Mouse (Mus musculus): ENCODE results near the gene Nfix. TPM values are rescaled to one million over a fixed set of nuclear protein-coding genes. Genes with fewer than 3 reads are reported as not detected.

Nfix gene
- polyA plus RNA-seq (2015; fragmentation: Nextera tagmentation; extraction: Ambion mirVana), result 22.8 and 26.3 TPM in 2 replicates

DNA sequence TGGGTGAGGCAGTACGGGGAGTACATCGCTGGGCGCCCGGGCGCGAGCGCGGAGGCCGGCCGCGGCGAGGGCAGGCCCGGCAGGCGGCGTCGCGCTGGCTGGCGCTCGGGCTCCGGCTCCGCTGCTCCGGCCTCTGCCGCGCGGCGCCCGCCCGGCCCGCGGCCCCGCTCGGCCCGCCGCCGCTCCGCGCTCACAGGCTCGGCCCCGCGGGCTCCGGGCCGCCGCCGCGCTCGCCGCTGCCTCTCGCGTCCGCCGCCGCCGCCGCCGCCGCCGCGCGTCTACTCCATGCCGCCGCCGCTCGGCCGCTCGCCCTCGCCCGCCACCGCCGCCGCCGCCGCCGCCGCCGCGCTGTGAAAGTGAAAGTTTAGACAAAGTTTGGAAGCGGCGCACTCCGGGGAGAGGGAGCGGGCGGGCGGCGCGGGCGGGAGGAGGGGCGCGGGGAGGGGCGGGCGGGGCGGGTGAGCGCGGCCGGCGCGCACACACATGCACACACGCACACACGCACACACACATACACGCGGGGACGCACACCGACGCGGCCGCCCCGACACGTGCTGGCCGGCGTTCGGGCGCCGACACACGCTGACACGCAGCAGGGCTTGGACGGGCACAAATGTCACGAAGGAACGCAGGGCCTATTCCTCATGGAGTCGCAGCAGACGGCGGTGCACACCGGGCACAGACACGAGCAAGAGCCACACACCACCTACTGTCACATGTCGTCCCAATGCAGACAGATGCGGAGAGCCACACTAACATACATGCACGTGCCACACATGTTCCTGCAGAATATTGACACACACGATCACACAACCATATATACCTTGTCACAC lies at the start of gene Nfix:
TSS of gene Nfix (minus strand) at position 346 of the 833 bp plus-strand sequence.

DNA sequence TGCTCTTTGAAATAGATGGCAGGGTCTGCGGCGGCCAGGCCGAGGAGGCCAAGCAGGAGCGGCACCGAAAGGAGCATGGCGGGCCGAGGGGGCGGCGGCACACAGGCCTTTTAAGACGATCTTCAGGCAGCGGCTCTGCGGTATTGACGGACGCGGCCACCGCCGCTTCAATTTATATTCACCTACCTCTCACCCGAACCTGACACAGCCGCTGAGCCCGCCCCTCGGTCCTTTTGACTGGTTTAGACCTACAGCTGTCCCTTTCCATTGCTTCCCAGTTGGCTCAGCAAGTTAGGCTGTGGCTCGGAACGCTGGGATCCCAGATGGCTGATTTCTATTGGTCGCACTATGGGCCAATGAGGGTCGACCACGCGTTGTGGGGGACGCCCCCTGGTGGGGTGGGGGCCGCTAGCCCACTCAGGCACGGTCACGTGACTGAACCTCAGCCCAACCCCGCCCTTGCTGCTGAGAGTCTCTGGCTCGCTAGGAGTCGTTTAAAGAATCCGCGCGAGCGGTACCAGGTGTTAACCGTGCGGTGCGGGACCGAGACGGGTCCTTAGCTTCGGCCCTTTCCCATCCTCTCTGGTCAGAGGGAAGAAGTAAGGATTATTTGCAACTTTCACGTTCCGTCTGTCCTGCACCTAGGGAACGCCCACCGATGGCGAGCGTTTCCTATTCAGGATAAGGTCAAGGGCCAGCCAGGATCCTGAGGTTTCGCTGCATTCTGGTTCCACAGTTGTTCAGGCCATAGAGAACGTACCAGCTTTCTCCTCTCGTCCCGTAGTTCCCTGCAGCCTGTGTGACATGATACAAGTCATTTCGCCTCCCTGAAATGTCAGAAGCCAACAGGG lies 46.8 kb upstream of the Nfix start, which contains the start of gene Calr:
TSS of gene Calr (minus strand) at position 213 of the 851 bp plus-strand sequence.

DNA sequence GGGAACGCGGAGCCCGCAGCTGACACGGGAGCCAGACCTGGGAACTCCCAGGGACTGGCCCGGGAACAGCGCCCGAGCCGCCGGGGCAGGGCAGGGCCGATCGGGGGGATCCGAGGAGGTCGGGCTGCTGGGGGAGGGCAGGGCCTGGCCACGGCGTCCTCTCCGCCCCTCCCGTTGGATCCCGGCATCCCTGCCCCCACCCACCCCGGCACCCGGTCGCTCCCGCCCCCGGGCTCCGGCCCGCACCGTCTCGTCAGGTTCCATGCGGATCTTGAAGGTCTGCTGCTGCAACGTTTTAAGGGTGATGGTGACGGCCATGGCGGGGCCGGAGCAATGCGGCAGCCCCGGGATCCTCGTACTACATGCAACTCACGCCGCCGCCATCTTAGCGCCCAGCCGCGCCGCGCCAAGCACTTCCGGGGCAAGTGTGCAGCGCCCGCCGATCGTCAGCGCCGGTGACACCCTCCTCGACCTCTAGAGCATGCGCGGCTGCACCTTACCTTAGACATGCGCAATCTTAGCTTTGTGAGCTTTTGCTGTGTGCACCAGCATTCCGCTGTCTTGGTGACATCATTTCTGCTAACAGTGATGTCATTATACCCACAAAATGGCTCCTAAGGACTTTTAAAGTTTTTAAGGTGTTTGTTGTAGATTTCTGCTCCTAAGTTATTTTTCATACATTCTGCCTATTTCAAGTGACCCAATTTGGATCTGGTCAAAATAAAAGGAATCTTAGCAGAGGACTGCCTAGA lies 40.3 kb upstream of the Nfix start, which contains the start of gene Rad23a:
TSS of gene Rad23a (minus strand) at position 418 of the 752 bp plus-strand sequence.

DNA sequence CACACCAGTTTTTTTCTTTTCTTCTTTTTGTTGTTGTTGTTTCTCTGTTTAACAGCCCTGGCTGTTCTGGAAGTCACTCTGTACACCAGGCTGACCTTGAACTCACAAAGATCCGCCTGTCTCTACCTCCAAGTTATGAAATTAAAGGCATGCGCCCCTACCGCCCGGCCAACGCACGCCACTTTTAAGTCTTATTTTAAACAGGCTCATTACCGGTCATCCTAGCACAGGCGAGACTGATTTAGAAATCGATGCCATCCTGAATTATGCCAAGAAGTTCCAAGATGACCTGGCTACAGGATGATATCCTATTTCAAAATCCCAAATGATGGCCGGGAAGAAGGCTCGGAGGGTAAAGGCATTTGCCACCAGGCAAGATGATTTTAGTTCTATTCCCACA lies 31.3 kb upstream of the Nfix start, which contains the start of gene Gadd45gip1:
TSS of gene Gadd45gip1 (plus strand) at position 33 of the 400 bp plus-strand sequence.

DNA sequence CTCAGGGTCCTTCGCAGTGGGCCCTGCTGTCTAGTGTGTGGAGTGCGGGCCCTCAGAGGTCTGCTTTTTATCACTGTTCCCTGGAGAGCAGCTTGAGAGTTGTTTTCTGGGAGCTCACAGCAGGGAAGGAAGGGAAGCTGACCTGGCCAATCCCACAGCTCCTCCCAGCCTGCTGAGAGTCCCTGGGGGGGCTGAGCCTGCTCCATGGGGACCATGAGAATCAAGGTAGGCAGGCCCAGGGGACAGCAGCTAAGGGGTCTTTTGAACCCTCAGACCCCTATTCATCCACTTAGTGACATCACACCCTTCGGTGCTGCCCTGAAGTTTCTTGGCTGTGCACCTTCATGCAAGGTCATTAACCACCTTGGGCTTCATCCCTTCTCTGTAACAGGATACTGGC lies 22.6 kb upstream of the Nfix start, which contains the start of gene Dand5:
TSS of gene Dand5 (minus strand) at position 101 of the 400 bp plus-strand sequence.

DNA sequence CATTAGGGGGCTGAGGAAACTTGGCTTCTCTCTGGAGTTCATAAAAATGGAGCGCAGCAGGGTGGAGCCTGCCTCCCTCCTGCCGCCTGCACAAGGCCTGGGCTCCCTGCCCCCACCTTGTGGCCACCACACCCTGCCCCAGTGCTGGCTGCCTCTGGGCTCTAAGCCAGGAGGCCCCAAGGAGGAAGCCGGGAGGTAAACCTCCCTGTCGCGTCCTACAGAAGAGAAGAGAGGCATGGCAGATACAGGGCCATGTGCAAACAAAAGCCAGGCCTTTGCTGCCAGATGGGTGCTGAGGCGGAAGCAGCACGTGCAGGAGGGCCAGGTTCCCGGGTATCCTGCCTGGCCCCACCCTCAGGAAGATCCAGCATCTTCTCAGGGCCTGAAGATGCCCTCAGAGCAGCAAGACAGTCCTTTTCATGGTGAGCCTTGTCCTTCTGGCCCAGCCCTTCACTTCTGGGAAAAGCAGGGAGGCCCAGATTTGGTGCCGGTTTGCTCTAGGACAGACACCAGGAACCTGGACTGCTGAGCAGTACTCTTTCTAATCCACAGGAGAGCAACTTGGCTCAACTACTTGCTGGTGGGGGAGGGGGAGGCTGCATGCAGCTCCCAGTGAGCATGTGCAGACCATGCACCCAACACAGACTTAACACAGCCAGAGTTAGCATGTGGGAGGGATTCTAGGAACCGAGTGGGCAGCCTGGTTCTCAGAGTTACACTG lies 77.1 kb downstream of the Nfix start, which contains the start of gene G430095P16Rik:
TSS of gene G430095P16Rik (plus strand) at position 158 of the 721 bp plus-strand sequence.

DNA sequence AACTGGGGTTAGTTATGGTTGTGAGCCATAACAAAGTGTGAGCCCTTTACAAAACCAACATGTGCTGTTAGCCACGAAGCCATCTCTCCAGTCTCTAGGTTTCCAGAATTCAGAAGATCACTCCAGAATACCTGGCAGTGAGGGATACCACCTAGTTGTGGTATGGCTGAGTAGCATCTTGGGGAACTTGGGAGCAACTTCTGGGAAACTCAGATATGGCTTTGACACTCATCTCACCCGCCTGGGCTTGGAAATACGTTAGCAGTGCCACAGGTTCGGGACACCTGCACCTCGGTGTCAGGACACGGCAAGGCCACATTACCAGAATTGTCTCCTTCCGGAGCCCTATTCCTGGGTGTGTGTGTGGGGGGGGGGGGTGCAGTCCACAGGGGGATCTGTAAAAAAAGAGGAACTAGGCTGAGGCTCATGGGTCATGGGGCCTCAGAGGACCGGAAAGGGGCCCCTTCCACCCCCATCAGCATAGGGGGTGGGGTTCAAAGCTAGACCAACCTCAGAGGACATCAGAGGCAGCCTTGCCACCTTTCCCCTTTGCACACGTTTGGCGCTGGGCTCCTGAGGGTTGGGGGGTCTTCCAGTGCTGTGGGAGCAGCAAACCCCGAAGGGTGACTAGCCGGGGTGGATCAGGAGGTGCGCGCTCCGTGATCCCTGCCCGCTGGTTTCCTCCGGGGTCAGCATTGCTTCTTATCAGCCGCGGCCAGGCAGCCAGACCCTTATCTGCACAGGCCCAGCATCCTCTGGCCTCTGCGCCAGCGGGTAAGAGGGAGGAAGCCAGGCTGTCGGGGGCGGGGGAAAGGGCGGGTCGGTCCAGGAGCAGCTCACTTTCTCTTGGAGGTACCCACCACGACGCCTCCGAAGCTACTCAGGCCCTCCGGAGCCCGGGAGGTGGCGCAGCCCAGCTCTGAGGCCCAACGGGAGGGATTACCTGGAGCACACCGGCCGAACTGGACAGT lies 98.9 kb downstream of the Nfix start, which contains the start of gene Lyl1:
TSS of gene Lyl1 (plus strand) at position 517 of the 971 bp plus-strand sequence.

DNA sequence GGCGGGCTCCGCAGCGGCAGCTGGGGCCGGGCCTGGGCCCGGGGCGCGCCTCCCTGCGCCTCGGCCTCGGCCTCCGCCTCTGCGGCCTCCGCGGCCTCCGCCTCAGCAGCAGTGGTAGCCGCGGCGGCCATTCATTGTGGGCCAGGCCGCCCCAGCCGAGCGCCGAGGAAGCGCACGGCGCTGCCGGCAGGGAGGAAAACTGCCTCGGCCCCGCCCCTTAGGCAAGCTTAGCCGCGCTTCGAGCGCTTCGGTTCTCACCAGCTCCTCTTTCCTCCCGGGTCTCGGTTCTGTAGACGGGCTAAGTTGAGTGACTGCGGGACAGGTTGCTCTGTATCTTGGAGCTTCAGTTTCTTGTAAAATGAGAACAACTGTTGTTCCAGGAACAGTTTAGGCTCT lies 112.4 kb downstream of the Nfix start, which contains the start of gene Nacc1:
TSS of gene Nacc1 (minus strand) at position 158 of the 396 bp plus-strand sequence.

DNA sequence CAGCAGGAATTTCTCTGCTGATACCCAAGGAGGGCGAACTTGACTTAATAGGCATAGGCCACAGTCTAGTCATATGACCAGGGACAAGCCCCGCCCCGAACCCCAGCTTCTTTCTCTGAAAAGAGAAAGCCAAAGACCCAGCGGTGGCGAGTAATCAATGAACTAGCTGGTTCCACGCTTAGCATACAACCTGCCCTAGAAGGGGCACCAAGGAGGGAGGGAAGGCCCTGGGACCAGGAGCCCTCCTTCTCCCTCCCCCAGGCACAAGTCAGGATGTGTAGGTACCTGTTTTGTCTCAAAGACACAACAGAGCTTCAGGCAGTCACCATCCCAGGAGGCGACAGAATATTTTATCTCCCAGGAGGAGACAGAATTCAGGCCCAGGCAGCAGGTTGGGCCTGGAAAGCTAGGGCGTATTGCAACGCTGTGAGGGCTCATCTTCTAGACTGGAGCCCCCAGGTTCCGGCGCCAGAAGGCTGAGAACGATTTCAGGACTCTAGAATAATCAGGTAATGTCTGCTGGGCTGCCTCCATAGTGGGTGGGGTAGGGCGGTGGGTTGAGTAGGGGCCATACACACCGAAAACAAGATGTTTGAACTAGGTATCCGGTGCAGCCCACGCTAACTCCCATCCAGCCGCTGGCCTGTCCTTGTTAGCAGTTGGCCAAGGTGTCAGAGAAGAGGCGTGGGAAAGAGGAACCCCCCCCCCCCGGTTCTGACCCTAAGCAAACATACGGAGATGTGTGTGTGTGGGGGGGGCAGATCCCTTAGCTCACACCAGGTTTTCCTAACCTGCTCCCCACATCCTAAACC lies 113.7 kb downstream of the Nfix start, which contains the start of gene Trmt1:
TSS of gene Trmt1 (plus strand) at position 117 of the 812 bp plus-strand sequence.

DNA sequence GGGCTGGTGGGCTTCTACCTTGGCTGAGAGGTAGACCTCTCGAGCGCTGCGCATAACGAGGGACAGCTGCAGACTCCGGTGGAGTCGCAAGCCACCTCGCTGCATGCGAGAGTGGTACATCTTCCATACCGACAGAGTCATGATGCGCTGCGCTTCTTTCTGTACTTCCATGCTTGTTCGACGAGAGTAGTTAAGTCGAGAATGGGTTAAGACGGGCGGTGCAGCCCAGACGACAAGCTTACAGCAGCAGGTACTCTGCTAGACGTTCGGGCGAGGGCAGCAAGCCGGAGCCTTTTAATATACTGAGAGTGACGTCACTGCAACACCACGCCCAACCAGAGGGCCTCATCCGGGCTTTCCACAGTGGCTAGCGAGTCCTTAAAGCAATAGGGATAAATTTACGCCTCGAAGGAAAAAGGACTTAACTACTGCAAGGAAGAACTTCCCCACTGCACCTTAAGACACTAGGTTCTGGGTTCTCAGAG lies 137.5 kb downstream of the Nfix start, which contains the start of gene Ier2:
TSS of gene Ier2 (minus strand) at position 272 of the 485 bp plus-strand sequence.

Other genes with a start within 250 kb of the Nfix start
- gene Ier2, start 137.5 kb downstream of the Nfix start, polyA plus RNA-seq (2015; fragmentation: Nextera tagmentation; extraction: Ambion mirVana), result 56.1 and 58.9 TPM in 2 replicates
- gene Trmt1, start 114.0 kb downstream of the Nfix start, polyA plus RNA-seq (2015; fragmentation: Nextera tagmentation; extraction: Ambion mirVana), result 45.7 and 56.8 TPM in 2 replicates
- 6.6 and 9.1 TPM in 2 replicates for gene Nacc1, start 112.5 kb downstream of the Nfix start, polyA plus RNA-seq (2015; fragmentation: Nextera tagmentation; extraction: Ambion mirVana)
- 5.0 and 7.0 TPM in 2 replicates for gene Lyl1, start 98.9 kb downstream of the Nfix start, polyA plus RNA-seq (2015; fragmentation: Nextera tagmentation; extraction: Ambion mirVana)
- 1.7 and 3.0 TPM in 2 replicates for gene G430095P16Rik, start 77.3 kb downstream of the Nfix start, polyA plus RNA-seq (2015; fragmentation: Nextera tagmentation; extraction: Ambion mirVana)
- 6.6 and 9.9 TPM in 2 replicates for gene Dand5, start 22.5 kb upstream of the Nfix start, polyA plus RNA-seq (2015; fragmentation: Nextera tagmentation; extraction: Ambion mirVana)
- 74.9 and 88.3 TPM in 2 replicates for gene Gadd45gip1, start 31.2 kb upstream of the Nfix start, polyA plus RNA-seq (2015; fragmentation: Nextera tagmentation; extraction: Ambion mirVana)
- 80.9 and 112 TPM in 2 replicates for gene Rad23a, start 40.3 kb upstream of the Nfix start, polyA plus RNA-seq (2015; fragmentation: Nextera tagmentation; extraction: Ambion mirVana)
- 326 and 438 TPM in 2 replicates for gene Calr, start 46.6 kb upstream of the Nfix start, polyA plus RNA-seq (2015; fragmentation: Nextera tagmentation; extraction: Ambion mirVana)
- 34.4 and 47.4 TPM in 2 replicates for gene Farsa, start 56.6 kb upstream of the Nfix start, polyA plus RNA-seq (2015; fragmentation: Nextera tagmentation; extraction: Ambion mirVana)
- gene Syce2, start 71.8 kb upstream of the Nfix start, polyA plus RNA-seq (2015; fragmentation: Nextera tagmentation; extraction: Ambion mirVana), result 52.9 and 54.5 TPM in 2 replicates
- 29.7 and 48.4 TPM in 2 replicates for gene Gcdh, start 93.6 kb upstream of the Nfix start, polyA plus RNA-seq (2015; fragmentation: Nextera tagmentation; extraction: Ambion mirVana)
- gene Klf1, start 101.6 kb upstream of the Nfix start, polyA plus RNA-seq (2015; fragmentation: Nextera tagmentation; extraction: Ambion mirVana), result 9.0 and 20.1 TPM in 2 replicates
- 10.5 and 16.2 TPM in 2 replicates for gene Dnase2a, start 108.2 kb upstream of the Nfix start, polyA plus RNA-seq (2015; fragmentation: Nextera tagmentation; extraction: Ambion mirVana)
- gene Mast1, start 137.0 kb upstream of the Nfix start, polyA plus RNA-seq (2015; fragmentation: Nextera tagmentation; extraction: Ambion mirVana), result 3.6 and 11.0 TPM in 2 replicates
- gene Rtbdn, start 146.6 kb upstream of the Nfix start, polyA plus RNA-seq (2015; fragmentation: Nextera tagmentation; extraction: Ambion mirVana), result 0.12 and 0.61 TPM in 2 replicates
- 0.81 TPM in 1 of 2 replicates, not detected in the other for gene Gm49661, start 169.1 kb upstream of the Nfix start, polyA plus RNA-seq (2015; fragmentation: Nextera tagmentation; extraction: Ambion mirVana)
- gene Prdx2, start 169.2 kb upstream of the Nfix start, polyA plus RNA-seq (2015; fragmentation: Nextera tagmentation; extraction: Ambion mirVana), result 788 and 1,010 TPM in 2 replicates
- gene Rnaseh2a, start 169.4 kb upstream of the Nfix start, polyA plus RNA-seq (2015; fragmentation: Nextera tagmentation; extraction: Ambion mirVana), result 136 and 227 TPM in 2 replicates
- gene Junb, start 178.4 kb upstream of the Nfix start, polyA plus RNA-seq (2015; fragmentation: Nextera tagmentation; extraction: Ambion mirVana), result 25.6 and 40.6 TPM in 2 replicates
- 8.6 and 12.6 TPM in 2 replicates for gene Hook2, start 190.3 kb upstream of the Nfix start, polyA plus RNA-seq (2015; fragmentation: Nextera tagmentation; extraction: Ambion mirVana)
- not detected in 2 replicates for gene Best2, start 214.2 kb upstream of the Nfix start, polyA plus RNA-seq (2015; fragmentation: Nextera tagmentation; extraction: Ambion mirVana)
- 101 and 111 TPM in 2 replicates for gene Asna1, start 224.9 kb upstream of the Nfix start, polyA plus RNA-seq (2015; fragmentation: Nextera tagmentation; extraction: Ambion mirVana)
- 114 and 124 TPM in 2 replicates for gene Trir, start 226.5 kb upstream of the Nfix start, polyA plus RNA-seq (2015; fragmentation: Nextera tagmentation; extraction: Ambion mirVana)
- 15.4 and 16.3 TPM in 2 replicates for gene Tnpo2, start 236.6 kb upstream of the Nfix start, polyA plus RNA-seq (2015; fragmentation: Nextera tagmentation; extraction: Ambion mirVana)